Mouse (Mus musculus): Measurements from ENCODE around the gene Zbtb7b.

DNA sequence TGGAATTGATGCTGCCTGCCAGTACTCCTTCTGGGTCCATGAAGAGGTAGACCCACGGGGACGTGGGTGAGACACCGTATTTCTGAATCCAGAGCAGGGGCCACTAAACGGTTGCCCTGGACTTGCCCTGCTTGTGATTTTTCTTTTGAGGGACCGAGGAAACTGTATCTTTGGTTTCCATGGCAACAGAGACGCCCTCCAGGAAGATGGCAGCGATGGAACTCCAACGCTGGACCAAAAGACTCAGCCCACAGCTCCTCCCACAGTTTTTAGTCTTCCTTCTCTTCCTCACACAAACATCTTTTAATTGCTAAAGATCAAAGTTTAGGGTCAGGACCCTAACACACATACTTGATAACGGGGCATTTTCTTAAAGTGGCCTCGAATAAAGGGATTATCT, 62.6 kb downstream of the Zbtb7b start:
- TF ChIP-seq POLR2A (IDR thresholded peaks at IDR 0.05; ENCODE audit: insufficient read depth, low read depth, low read length) (no peak), CTCF (IDR thresholded peaks at IDR 0.05; ENCODE audit: insufficient read depth, low read depth, low read length) (no peak)
